Mouse (Mus musculus) kidney, adult 9 months (tissue): ENCODE data around the gene Ifi27l2b.

Experiments used
- DNase-seq: peaks from one replicate; pipeline ENCODE4 v3.0.0; 2022

Gene Ifi27l2b

DNA sequence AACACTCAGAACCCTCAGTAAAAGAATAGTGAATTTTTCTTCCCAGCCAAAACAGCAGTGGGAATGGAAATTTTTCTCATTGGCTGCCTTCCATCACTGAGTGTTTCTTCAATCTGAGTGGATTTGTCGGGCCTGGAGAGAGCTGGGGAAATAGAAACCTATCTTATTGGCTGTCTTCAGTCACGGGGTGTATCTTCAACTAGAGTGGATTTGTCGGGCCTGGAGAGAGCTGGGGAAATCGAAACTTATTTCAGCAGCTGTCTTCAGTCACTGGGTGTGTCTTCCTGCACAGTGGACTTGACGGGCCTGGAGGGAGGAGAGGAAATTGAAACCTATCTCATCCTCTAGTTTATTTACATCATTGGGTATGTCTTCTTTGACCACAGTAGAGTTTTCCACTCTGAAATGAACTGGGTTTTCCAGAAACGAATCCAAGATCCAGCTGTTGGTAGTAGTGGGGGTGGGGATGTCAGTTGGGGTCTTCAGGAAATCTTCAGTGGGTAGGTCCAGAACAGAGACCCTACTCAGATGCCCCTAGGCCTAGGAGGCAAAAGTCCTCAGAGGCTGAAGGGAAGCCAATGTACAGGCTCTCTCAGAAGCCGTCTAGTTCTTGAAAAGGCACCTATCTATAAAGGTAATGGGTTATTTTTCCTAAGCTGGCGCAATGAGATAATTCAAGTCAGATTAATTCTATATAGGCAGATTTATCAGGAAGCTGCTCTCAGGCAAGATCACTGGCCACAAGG, 22.9 kb downstream of the Ifi27l2b start, which contains the start of gene Ifi27:
Gene Ifi27, plus strand, starts transcription at position 226 of the 746 bp plus-strand sequence.
- DNase-seq, result peak; percentile 93

- peak; percentile 32 for DNase-seq
Observed at GRCm38 (mm10) chr12:103433430-103433829, 23.6 kb downstream of the Ifi27l2b start.

- DNase-seq, result no peak
Observed at GRCm38 (mm10) chr12:103426710-103427109, 30.3 kb downstream of the Ifi27l2b start.

DNA sequence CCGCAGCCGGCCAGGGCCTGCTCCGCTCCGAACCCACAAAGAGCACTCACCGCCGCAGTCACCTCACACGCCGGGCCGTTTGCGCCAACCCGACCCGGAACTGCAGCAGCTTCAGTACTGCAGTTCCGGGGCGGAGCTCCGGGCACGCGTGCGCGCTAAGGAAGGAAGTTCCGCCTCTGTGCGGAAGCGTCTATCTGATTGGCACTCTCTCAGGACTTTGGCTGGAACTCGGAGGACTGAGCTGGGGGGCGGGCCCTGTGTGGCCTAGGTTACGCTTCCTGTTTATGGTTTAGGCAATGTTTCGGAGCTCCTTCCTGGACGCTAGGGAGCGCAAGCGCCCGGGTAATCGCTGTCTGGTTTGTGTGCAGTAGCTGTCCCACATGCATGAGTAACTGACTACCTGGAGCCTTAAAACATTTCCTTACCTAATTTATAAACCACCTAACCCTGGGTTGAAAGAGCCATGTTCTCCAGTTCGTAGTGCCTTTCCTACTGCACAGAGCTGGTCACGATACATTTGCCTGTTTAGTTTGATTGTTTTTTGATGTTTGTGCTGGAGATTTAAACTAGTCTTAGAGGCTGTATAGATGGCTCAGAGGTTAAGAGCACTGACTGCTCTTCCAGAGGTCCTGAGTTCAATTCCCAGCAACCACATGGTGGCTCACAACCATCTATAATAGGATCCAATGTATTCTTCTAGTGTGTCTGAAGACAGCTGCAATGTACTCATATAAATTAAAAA, 31.1 kb downstream of the Ifi27l2b start, which contains the start of gene Ddx24:
Gene Ddx24, minus strand, starts transcription at position 102 of the 742 bp plus-strand sequence.
- peak; percentile 100 for DNase-seq

DNA sequence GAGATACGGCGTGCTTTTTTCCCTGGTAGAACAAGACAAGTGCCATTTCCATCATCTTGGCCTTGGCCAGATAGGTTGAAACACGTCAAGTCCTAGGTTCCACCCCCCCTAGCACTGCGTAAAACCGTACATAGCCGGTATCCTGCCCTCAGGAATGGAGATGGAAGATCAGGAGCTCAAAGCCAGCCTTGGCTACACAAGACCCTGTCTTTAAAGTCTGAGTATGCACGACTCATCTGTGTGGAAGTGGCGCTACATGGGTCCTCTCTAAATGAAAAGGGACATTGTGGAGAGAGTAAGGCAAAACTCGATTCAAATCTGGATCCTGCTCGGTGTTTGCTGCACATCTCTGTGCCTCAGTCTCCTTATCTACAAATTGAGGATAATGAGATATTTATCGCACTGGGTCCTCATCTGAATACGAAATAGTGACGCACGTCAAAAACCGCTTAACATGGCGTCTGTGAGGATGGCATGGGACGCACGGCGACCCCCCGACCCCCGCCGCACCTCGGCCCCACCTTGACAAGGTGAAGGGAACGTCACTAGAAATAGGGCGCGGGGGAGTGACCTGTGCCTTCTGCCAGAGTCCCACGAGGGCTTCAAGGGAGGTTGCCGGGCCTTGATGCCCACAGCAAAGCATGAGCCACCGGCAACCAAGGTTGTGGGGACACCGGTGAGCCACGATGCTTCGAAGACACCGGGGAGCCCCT, 31.9 kb downstream of the Ifi27l2b start:
- DNase-seq, result no peak

DNA sequence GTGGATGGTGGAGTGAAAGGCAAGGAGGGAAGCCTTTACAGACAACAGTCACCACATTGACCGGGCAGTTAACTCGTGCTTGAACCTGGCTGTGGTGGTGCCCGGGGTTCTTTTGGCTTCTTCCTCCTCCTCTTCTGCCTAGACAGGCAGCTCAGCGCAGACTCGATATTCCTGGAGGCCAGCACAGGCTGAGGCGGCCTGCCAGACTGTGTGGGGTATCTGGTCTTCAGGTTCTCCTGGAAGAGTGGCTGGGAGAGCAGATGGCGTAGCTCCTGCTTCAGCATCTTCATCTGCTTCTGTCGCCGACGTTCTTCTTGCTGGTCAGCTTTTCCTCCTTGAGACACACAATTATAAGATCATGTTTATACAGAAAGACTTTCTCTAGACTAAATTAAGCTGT, 48.9 kb downstream of the Ifi27l2b start:
- DNase-seq, result no peak

- DNase-seq, result no peak
Observed at GRCm38 (mm10) chr12:103407720-103408119, 49.3 kb downstream of the Ifi27l2b start, which contains the start of gene 9330161L09Rik. Gene 9330161L09Rik, minus strand, starts transcription at chr12:103407820.

DNA sequence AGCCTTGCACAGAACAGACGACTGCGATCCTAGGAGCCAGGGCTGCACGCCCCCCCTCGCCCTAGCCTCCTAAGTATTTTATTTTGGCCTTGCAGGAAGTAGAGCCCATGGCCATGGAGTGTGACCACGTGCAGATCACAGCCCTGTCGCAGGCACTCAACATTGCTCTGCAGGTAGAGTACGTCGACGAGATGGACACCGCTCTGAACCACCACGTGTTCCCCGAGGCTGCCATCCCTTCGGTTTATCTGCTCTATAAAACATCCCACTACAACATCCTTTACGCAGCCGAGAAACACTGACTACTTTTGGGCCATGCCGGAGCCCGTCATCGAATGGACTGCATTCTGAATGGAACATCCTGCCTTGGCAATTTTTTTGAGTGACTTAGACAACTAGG, 52.9 kb downstream of the Ifi27l2b start:
- DNase-seq, result no peak
